Mouse (Mus musculus) neural tube, embryonic 11.5 days (tissue): Measurements from ENCODE around the gene Cacng8. TPM values are rescaled to one million over a fixed set of nuclear protein-coding genes. Genes with fewer than 3 reads are reported as not detected.

Experiments
- ATAC-seq: fragments of 200-750 bp; cut with Nextera tagmentation; 2 replicates; pipeline ENCODE4 v1.8.0; 2017; ENCODE audit warnings: moderate number of reproducible peaks, mild to moderate bottlenecking, moderate TSS enrichment, moderate library complexity; ENCODE audit not compliant: insufficient read depth, low FRiP score, low TSS enrichment
- DNase-seq: peaks from one replicate; pipeline ENCODE4 v3.0.0-alpha.2; 2015; ENCODE audit warnings: low spot score
- H3K27ac ChIP-seq: fragments of 300-500 bp; sonication (generic); 2 replicates; pipeline ENCODE4 v1.5.1; 2014; ENCODE audit warnings: low read depth, mild to moderate bottlenecking, low read length
- H3K27me3 ChIP-seq: fragments of 300-500 bp; sonication (generic); 2 replicates; pipeline ENCODE4 v1.6.1; 2014; ENCODE audit warnings: mild to moderate bottlenecking, low read length, mixed read lengths; ENCODE audit not compliant: control insufficient read depth, insufficient read depth
- H3K36me3 ChIP-seq: fragments of 300-500 bp; sonication (generic); 2 replicates; pipeline ENCODE4 v1.6.1; 2014; ENCODE audit warnings: mild to moderate bottlenecking, low read length, moderate library complexity, mixed read lengths; ENCODE audit not compliant: control insufficient read depth, insufficient read depth
- H3K4me1 ChIP-seq: fragments of 300-500 bp; sonication (generic); 2 replicates; pipeline ENCODE4 v1.6.1; 2014; ENCODE audit warnings: low read length, mixed read lengths; ENCODE audit not compliant: control insufficient read depth, insufficient read depth
- H3K4me2 ChIP-seq: fragments of 300-500 bp; sonication (generic); 2 replicates; pipeline ENCODE4 v1.6.1; 2014; ENCODE audit warnings: low read depth, mild to moderate bottlenecking, moderate library complexity
- H3K4me3 ChIP-seq: fragments of 300-500 bp; sonication (generic); 2 replicates; pipeline ENCODE4 v1.5.1; 2014; ENCODE audit warnings: low read depth, low read length
- H3K9ac ChIP-seq: fragments of 300-500 bp; sonication (generic); 2 replicates; pipeline ENCODE4 v1.6.1; 2014; ENCODE audit warnings: mild to moderate bottlenecking, low read length
- H3K9me3 ChIP-seq: fragments of 300-500 bp; sonication (generic); 2 replicates; pipeline ENCODE4 v1.6.1; 2016; ENCODE audit warnings: low read length; ENCODE audit not compliant: control insufficient read depth
- WGBS: fragments of 180-500 bp; shearing (Covaris S2); extraction: QIAGEN DNeasy Blood & Tissue Kit; methylation state at CpG from one replicate; pipeline ENCODE4 v1.1.7; 2014; 5-methylcytosine and 5-hydroxymethylcytosine counted together
- polyA plus RNA-seq: library from polyadenylated mRNA; unstranded; fragments of >200 nt; fragmentation: Nextera tagmentation; extraction: Ambion mirVana; gene quantifications from 2 replicates; pipeline ENCODE4 v1.2.1, GENCODE M21; 2014

Cacng8 gene
- polyA plus RNA-seq, result 4.9 and 5.1 TPM in 2 replicates

- Histone ChIP-seq H3K4me2 (peak within 1 kb of the TSS; percentile 57), H3K9me3 (no peaks in the 10 kb centered on the region), H3K4me1 (peaks cover 5% of the 10 kb centered on the region; the same call in 1 of the 2 replicates), H3K27ac (no peak within 1 kb of the TSS), H3K36me3 (no peaks in the 10 kb centered on the region), H3K9ac (peak within 1 kb of the TSS; percentile 55), H3K27me3 (no peaks in the 10 kb centered on the region), H3K4me3 (peak within 1 kb of the TSS; percentile 33)
- ATAC-seq (peak; percentile 24; the same call in 1 of the 2 replicates), DNase-seq (peak; percentile 38)
- WGBS, result 0% methylated on average over 7 of the region's 7 CpGs
Measured at GRCm38 (mm10) chr7:3390413-3391080, at the start of gene Cacng8. TSS of gene Cacng8 (plus strand) at chr7:3390683.

DNA sequence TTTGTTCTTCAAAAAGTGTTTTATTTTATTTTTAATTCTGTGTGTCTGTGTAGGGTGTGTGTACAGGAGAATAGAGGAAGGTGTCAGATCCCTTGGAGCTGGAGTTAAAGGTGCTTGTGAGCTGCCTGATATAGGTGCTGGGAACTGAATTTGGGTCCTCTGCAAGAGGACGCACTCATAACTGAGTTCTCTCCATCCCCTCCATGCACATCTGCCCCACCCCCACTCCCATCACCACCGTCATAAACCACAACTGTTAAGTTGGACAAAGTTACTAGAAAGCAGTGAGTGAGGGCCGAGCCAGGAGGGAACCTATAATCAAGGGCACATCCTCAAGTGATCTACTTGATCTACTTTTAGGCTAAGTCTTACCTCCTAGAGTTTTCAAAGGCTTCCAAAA lies 46.6 kb upstream of the Cacng8 start:
- no peaks in the 10 kb centered on the region for H3K27me3 ChIP-seq
- H3K9ac ChIP-seq, result no peak overlapping the region
- peaks cover 2% of the 10 kb centered on the region for H3K36me3 ChIP-seq
- DNase-seq (no peak), ATAC-seq (no peak)
- H3K27ac ChIP-seq, result no peak overlapping the region
- no peaks in the 10 kb centered on the region for H3K4me1 ChIP-seq
- H3K4me3 ChIP-seq, result no peak overlapping the region
- H3K4me2 ChIP-seq, result no peak overlapping the region
- H3K9me3 ChIP-seq, result no peaks in the 10 kb centered on the region
- WGBS, result 92% methylated on average over 3 of the region's 3 CpGs

DNA sequence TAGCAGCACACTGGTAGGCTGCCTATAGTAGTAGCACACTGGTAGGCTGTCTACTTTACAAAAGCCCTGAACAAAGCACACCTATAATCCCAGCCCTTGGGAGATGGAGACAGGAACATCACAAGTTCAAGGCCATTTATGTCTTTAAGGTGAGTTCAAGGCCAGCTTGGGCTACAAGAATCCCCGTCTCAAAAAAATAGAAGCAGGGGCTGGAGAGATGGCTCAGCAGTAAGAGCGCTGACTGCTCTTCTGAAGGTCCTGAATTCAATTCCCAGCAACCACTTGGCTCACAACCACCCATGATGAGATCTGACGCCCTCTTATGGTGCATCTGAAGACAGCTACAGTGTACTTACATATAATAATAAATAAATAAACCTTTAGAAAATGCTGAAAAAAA lies 45.2 kb upstream of the Cacng8 start:
- Histone ChIP-seq H3K4me1 (no peaks in the 10 kb centered on the region), H3K4me2 (no peak overlapping the region), H3K4me3 (no peak overlapping the region), H3K36me3 (peaks cover 2% of the 10 kb centered on the region), H3K9me3 (no peaks in the 10 kb centered on the region), H3K27me3 (no peaks in the 10 kb centered on the region), H3K27ac (no peak overlapping the region), H3K9ac (no peak overlapping the region)
- 90% methylated on average over 3 of the region's 3 CpGs for WGBS
- DNase-seq (no peak), ATAC-seq (no peak)

- no peaks in the 10 kb centered on the region for H3K4me1 ChIP-seq
- WGBS, result 49% methylated on average over 20 of the region's 20 CpGs
- no peak overlapping the region for H3K4me3 ChIP-seq
- no peaks in the 10 kb centered on the region for H3K27me3 ChIP-seq
- no peak overlapping the region for H3K9ac ChIP-seq
- H3K27ac ChIP-seq, result no peak overlapping the region
- ATAC-seq (no peak), DNase-seq (no peak)
- no peak overlapping the region for H3K4me2 ChIP-seq
- H3K36me3 ChIP-seq, result peaks cover 4% of the 10 kb centered on the region
- H3K9me3 ChIP-seq, result no peaks in the 10 kb centered on the region
Measured at GRCm38 (mm10) chr7:3347366-3348287, 42.9 kb upstream of the Cacng8 start.

DNA sequence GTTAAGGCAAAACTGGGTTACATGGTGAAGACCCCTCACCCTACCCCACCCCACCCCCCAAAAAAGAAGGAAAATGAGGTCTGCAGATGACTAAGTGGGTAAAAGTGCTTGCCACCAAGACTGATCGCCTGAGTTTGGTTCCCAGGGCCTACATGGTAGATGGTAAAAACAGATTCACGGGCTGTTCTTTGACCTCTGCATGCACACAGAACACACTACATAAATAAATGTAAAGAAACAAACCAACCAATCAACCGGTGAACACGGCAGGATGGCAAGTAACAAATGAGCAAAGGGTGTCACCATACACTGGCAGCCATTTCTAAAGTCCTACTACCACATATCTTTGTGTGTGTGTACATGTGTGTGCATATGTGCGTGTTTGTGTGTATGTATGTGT lies 42.2 kb upstream of the Cacng8 start:
- H3K4me2 ChIP-seq, result no peak overlapping the region
- H3K27me3 ChIP-seq, result no peaks in the 10 kb centered on the region
- 62% methylated on average over 5 of the region's 5 CpGs for WGBS
- no peak for ATAC-seq
- H3K27ac ChIP-seq, result no peak overlapping the region
- H3K36me3 ChIP-seq, result peaks cover 4% of the 10 kb centered on the region
- H3K9me3 ChIP-seq, result no peaks in the 10 kb centered on the region
- no peak overlapping the region for H3K9ac ChIP-seq
- H3K4me1 ChIP-seq, result no peaks in the 10 kb centered on the region
- no peak overlapping the region for H3K4me3 ChIP-seq
- DNase-seq, result no peak

DNA sequence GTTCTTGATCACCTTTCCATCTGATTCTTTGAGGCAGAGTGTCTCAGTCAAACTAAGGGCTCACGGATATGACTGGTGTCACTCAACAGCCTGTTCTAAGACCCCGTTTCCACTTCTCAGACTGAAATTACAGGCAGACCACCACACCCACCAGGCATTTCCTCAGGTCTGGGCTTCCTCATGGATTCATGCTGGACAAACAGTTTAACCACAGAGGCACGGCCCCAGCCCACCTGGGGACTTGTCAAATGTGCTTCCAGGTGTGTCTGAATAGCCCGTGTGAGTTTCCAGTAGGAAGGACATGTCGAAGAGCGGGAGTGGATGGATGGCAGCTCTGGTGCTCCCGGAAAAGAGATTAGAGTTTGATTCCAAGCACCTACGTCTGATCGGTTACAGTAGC lies 40.7 kb upstream of the Cacng8 start:
- Histone ChIP-seq H3K27me3 (no peaks in the 10 kb centered on the region), H3K36me3 (peaks cover 4% of the 10 kb centered on the region), H3K9ac (no peak overlapping the region), H3K27ac (no peak overlapping the region), H3K4me3 (no peak overlapping the region), H3K4me1 (no peaks in the 10 kb centered on the region), H3K4me2 (no peak overlapping the region), H3K9me3 (no peaks in the 10 kb centered on the region)
- WGBS, result 91% methylated on average over 9 of the region's 9 CpGs
- no peak for DNase-seq
- no peak for ATAC-seq

DNA sequence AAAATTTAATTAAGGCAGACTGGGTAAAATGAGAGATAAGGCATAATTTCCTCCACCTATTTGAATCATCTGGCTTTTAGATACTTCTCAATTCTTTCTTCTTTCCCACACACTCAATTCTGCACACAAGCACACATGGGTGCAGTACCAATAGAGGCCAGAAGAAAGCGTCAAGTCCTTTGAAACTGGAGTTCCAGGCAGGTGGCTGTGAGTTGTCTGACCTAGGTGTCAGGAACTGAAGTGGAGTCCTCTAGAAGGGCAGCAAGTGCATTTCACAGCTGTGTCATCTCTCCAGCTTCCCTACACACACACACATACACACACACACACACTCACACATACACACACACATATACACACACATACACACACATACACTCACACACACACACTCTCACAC lies 38.9 kb upstream of the Cacng8 start:
- H3K9me3 ChIP-seq, result no peaks in the 10 kb centered on the region
- no peaks in the 10 kb centered on the region for H3K27me3 ChIP-seq
- WGBS, result 93% methylated on average over 1 of the region's 1 CpGs
- no peak overlapping the region for H3K4me2 ChIP-seq
- ATAC-seq (no peak), DNase-seq (no peak)
- peaks cover 4% of the 10 kb centered on the region for H3K36me3 ChIP-seq
- H3K27ac ChIP-seq, result no peak overlapping the region
- H3K4me1 ChIP-seq, result no peaks in the 10 kb centered on the region
- no peak overlapping the region for H3K4me3 ChIP-seq
- no peak overlapping the region for H3K9ac ChIP-seq

- no peak for DNase-seq
Measured at GRCm38 (mm10) chr7:3354850-3355249, 35.6 kb upstream of the Cacng8 start.

More at GRCm38 (mm10) chr7:3354850-3355249, 35.6 kb upstream of the Cacng8 start:
- Histone ChIP-seq H3K4me1 (no peaks in the 10 kb centered on the region), H3K36me3 (peaks cover 6% of the 10 kb centered on the region), H3K9me3 (no peaks in the 10 kb centered on the region), H3K27me3 (no peaks in the 10 kb centered on the region), H3K27ac (no peak overlapping the region), H3K9ac (no peak overlapping the region), H3K4me2 (no peak overlapping the region), H3K4me3 (no peak overlapping the region)
- 93% methylated on average over 6 of the region's 6 CpGs for WGBS
- no peak for ATAC-seq
